Comparison of ENCODE assay signal across 8 mouse cellular contexts in the genomic region with DNA sequence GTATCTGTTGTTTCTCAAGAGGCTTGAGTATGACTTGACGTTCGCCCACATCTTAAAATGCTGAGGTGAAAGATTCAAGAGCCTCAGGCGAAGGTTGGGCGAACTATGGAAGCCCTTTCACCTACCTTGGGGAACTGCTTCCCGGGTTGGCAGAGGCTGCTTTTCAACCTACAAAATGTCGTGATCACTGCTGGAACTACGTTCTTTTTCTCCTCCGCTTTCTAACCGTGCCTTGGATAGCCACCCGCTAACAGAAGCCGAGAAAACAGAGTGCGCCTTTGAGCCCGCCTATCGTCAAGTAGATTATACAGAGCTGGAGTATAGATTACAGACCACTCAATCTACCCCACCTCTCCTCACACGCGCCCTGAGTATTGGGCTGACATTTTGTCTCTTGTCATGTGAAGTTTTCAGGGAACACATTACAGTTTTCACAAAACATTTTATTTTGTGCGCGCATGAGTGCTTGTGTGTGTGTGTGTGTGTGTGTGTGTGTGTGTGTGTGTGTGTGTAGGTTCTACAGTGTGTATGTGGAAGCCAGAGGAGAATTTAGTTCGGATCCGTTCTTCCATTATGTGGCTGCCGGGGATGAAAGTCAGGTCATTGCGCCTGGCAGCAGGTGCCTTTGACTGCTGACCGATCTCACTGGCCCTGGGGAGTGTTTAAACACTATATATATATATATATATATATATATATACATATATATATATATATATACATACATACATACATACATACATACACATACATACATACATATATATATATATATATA. TPM values are rescaled to one million over a fixed set of nuclear protein-coding genes. Genes with fewer than 3 reads are reported as not detected.
DNase-seq lines count a peak whose midpoint lies in the region; ATAC-seq lines count a peak whose summit lies in the region.

No protein-coding gene starts in this region.

- peak; percentile 34; the same call in 1 of the 2 replicates for ATAC-seq in heart, embryonic 15.5 days (replicated peaks; ENCODE audit: insufficient number of reproducible peaks, insufficient read depth, low FRiP score, low read depth)
- peak; percentile 23; the same call in 1 of the 2 replicates for ATAC-seq in limb, embryonic 12.5 days (ENCODE audit: insufficient number of reproducible peaks, insufficient read depth, low FRiP score, low TSS enrichment, low read depth)
- ATAC-seq in midbrain, embryonic 16.5 days = peak; percentile 88
- no peak; the same call in 1 of the 2 replicates for ATAC-seq in cerebellum, adult (ENCODE audit: insufficient number of reproducible peaks, low FRiP score, low TSS enrichment)

- H3K27me3 ChIP-seq in heart, embryonic 15.5 days = no peaks in the 10 kb centered on the region
- no peaks in the 10 kb centered on the region for H3K27me3 ChIP-seq in limb, embryonic 12.5 days
- H3K27me3 ChIP-seq in midbrain, embryonic 16.5 days (ENCODE audit: control insufficient read depth, insufficient read depth, low read depth, low read length) = no peaks in the 10 kb centered on the region

- no peaks in the 10 kb centered on the region for H3K9me3 ChIP-seq in heart, embryonic 15.5 days (replicated peaks)
- H3K9me3 ChIP-seq in limb, embryonic 12.5 days = no peaks in the 10 kb centered on the region
- H3K9me3 ChIP-seq in midbrain, embryonic 16.5 days (replicated peaks; ENCODE audit: control insufficient read depth, low read length, poor library complexity, severe bottlenecking) = no peaks in the 10 kb centered on the region

- WGBS in heart, embryonic 15.5 days = 30% methylated on average over 23 of the region's 23 CpGs
- 29% methylated on average over 22 of the region's 23 CpGs for WGBS in limb, embryonic 12.5 days
- WGBS in midbrain, embryonic 16.5 days = 28% methylated on average over 23 of the region's 23 CpGs

- H3K4me3 ChIP-seq in heart, embryonic 15.5 days = peak overlapping the region; percentile 44
- H3K4me3 ChIP-seq in limb, embryonic 12.5 days (replicated peaks) = peak overlapping the region; percentile 36
- H3K4me3 ChIP-seq in midbrain, embryonic 16.5 days (ENCODE audit: low read depth, low read length) = peak overlapping the region; percentile 37

- peak; percentile 16 for DNase-seq in adrenal gland, postnatal 25 days
- DNase-seq in adrenal gland, adult 8-10 months = no peak
- peak; percentile 3 for DNase-seq in spleen, adult 12 weeks (ENCODE audit: low spot score)
- no peak for DNase-seq in spleen, postnatal 14 days (ENCODE audit: low spot score in 2 of 2)

- peak overlapping the region; percentile 91 for H3K27ac ChIP-seq in heart, embryonic 15.5 days
- peak overlapping the region; percentile 50; the same call in 1 of the 2 replicates for H3K27ac ChIP-seq in limb, embryonic 12.5 days
- H3K27ac ChIP-seq in midbrain, embryonic 16.5 days (ENCODE audit: low read length) = peak overlapping the region; percentile 75

- peaks cover 14% of the 10 kb centered on the region for H3K4me1 ChIP-seq in heart, embryonic 15.5 days (replicated peaks)
- peaks cover 12% of the 10 kb centered on the region for H3K4me1 ChIP-seq in limb, embryonic 12.5 days (replicated peaks)
- peaks cover 8% of the 10 kb centered on the region; the same call in 1 of the 2 replicates for H3K4me1 ChIP-seq in midbrain, embryonic 16.5 days (ENCODE audit: control insufficient read depth, insufficient read depth, low read length)

- H3K4me2 ChIP-seq in heart, embryonic 15.5 days = peak overlapping the region; percentile 66
- peak overlapping the region; percentile 59 for H3K4me2 ChIP-seq in limb, embryonic 12.5 days
- H3K4me2 ChIP-seq in midbrain, embryonic 16.5 days (ENCODE audit: low read length) = peak overlapping the region; percentile 62

- H3K36me3 ChIP-seq in heart, embryonic 15.5 days = no peaks in the 10 kb centered on the region
- no peaks in the 10 kb centered on the region for H3K36me3 ChIP-seq in limb, embryonic 12.5 days
- H3K36me3 ChIP-seq in midbrain, embryonic 16.5 days (ENCODE audit: control insufficient read depth, insufficient read depth, low read length) = no peaks in the 10 kb centered on the region

- H3K9ac ChIP-seq in heart, embryonic 15.5 days = peak overlapping the region; percentile 52
- no peak overlapping the region for H3K9ac ChIP-seq in limb, embryonic 12.5 days (replicated peaks)
- peak overlapping the region; percentile 57 for H3K9ac ChIP-seq in midbrain, embryonic 16.5 days (ENCODE audit: low read depth, low read length)

RNA-seq across cellular contexts. Expression of gene Dnah6, which starts 0.7 kb away (rescaled TPM):
- total RNA-seq in adrenal gland, postnatal 25 days (2021) = 0.03 TPM in 1 of 2 replicates, not detected in the other
- under 1 TPM in 2 of 4 experiments, not detected in 2; 0.06 to 0.07 TPM for total RNA-seq in adrenal gland, adult 8-10 months (2022)
- 0.11 TPM in 2 replicates for polyA plus RNA-seq in heart, embryonic 15.5 days (2015; fragmentation: Nextera tagmentation; extraction: Ambion mirVana)
- polyA plus RNA-seq in limb, embryonic 12.5 days (2016; fragmentation: Nextera tagmentation; extraction: Ambion mirVana) = not detected in 2 replicates
- 0.32 and 0.36 TPM in 2 replicates for polyA plus RNA-seq in midbrain, embryonic 16.5 days (2015; fragmentation: Nextera tagmentation; extraction: Ambion mirVana)

RNA-seq across cellular contexts. Expression of gene Suclg1, which starts 26.0 kb away (rescaled TPM):
- 295 and 313 TPM in 2 replicates for total RNA-seq in adrenal gland, postnatal 25 days (2021)
- total RNA-seq in adrenal gland, adult 8-10 months (2022) = 100 to 1,000 TPM; 193 to 275 (median 235) TPM
- polyA plus RNA-seq in heart, embryonic 15.5 days (2015; fragmentation: Nextera tagmentation; extraction: Ambion mirVana) = 267 and 302 TPM in 2 replicates
- 154 and 157 TPM in 2 replicates for polyA plus RNA-seq in limb, embryonic 12.5 days (2016; fragmentation: Nextera tagmentation; extraction: Ambion mirVana)
- 127 and 133 TPM in 2 replicates for polyA plus RNA-seq in midbrain, embryonic 16.5 days (2015; fragmentation: Nextera tagmentation; extraction: Ambion mirVana)

Comparison
In these comparisons a context has a peak if more than half of its experiments do, and no peak if none do; other contexts are left out.
1. DNase-seq: peak in adrenal gland, postnatal 25 days (single experiment) and spleen, adult 12 weeks (single experiment); none in adrenal gland, adult 8-10 months (single experiment) and spleen, postnatal 14 days (0 of 2).
2. Peak in every context shown above with its lines, with median percentiles within 50 percentile points of each other: H3K27ac ChIP-seq, H3K4me2 ChIP-seq and H3K4me3 ChIP-seq.